Mouse (Mus musculus) Patski (cell line): ENCODE measurements around the gene Uxt. TPM values are rescaled to one million over a fixed set of nuclear protein-coding genes. Genes with fewer than 3 reads are reported as not detected.

Experiments used
- ATAC-seq: fragments of 100-300 bp; one replicate; pipeline ENCODE4 v1.8.0; 2021
- CTCF ChIA-PET: fragments of 350-600 bp; sonication (Branson Sonifier 250); formaldehyde crosslinking; loops from one replicate; lab custom pipeline; 2022; ENCODE audit warnings: inconsistent platforms; lab: Charles Lee
- POLR2A ChIA-PET: fragments of 350-600 bp; sonication (Branson Sonifier 250); formaldehyde crosslinking; loops from one replicate; lab custom pipeline; 2022; ENCODE audit warnings: antibody characterized with exemption, inconsistent platforms; lab: Charles Lee
- DNase-seq: peaks from one replicate; pipeline ENCODE4 v3.0.0-alpha.2; 2011; ENCODE audit warnings: low read depth, low spot score
- H3K27me3 ChIP-seq: fragments of 371-371 bp; one replicate; pipeline ENCODE4 v1.5.1; 2021
- CTCF ChIP-seq: fragments of 100-300 bp; IDR thresholded peaks from one replicate; pipeline ENCODE4 v1.5.1; 2021
- in situ Hi-C: fragments of 300-500 bp; cut with MboI; formaldehyde crosslinking; loops from 3 replicates; pipeline ENCODE4 v1.11.1; 2018; ENCODE audit warnings: low pct_unique_long_range_greater_than_20kb, mixed read lengths
- polyA plus RNA-seq: library from polyadenylated mRNA; unstranded; gene quantifications from one replicate; pipeline ENCODE4 v1.2.3, GENCODE M21; 2021

Gene Uxt
- polyA plus RNA-seq: 53.6 TPM

DNA sequence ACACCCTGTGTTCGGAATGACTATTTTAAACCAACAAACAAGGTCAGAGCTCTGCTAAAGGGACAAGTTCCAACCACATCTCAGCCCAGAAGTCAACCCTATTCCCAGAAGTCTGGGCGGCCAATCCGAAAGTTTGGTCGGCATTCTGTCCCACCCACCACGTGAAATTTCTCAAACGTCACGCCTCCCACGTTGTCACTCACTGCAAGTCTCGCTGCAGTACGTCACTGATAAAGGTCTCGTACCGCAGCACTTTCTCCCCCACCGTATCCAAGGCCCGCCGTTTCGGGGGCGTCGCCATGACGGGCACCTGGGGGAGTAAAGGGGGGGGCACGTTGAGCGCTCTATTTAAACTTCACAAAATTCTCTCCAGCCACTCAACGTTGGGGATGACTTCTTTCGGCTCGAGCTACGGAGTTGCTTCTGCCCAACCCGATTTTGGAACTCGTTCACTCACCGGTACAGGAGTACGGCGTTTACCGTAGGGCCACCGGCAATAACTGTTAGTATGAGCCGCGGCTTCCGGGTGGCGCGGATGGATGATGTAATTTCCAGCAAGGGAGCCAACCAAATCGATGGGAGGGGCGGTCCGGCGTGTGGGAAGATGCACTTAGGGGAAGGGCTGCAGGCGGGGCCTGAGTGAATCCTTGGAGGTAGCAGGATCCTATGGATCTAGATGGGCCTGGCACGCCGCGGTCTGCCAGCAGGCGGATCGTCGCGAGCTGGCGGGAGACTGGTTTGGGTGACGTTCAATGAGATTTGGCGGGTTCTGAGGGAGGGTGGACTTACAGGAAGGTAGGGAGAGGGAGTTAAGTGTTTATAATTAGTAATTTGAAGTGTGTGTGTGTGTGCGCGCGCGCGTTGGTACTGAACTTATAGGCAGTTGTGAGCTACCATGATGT is at the start of gene Uxt:
Gene Uxt (minus strand): TSS at position 541 of the 902 bp plus-strand sequence.
- H3K27me3 ChIP-seq: peaks cover 12% of the 10 kb centered on the region
- peak; percentile 96 for ATAC-seq
- POLR2A ChIA-PET: interaction anchor here (1.1 to 1.6 kb wide), 2 partner anchors 12 to 536 kb away, joined by 3 to 4 read pairs; partner anchors contain the start of genes Elk1 and Jade3
- CTCF ChIA-PET: no interaction called here
- in situ Hi-C loops: loop anchor here (5.0 kb wide), 1 partner anchor 51 kb away; no protein-coding TSS in a partner anchor
- TF ChIP-seq CTCF: no peak
- no peak for DNase-seq

DNA sequence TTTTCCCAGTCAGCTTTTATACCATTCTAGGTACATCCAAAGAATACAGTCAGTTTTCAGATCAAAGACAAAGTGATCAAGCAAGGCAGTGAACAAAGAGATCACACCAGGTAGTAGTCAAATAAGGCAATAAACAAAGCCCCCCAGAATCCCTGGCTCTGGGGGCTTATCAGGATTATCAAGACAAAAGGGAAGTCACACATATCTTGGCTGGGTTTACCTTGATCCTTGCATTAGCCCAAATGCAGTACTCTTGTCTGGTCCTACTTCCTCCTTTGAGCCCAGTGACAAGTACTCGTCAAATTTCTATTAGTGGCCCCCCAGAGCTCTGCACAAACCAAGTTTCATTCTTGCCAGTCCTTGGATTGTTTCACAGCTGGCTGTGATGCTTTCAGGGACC is 19.1 kb upstream of the Uxt start:
- POLR2A ChIA-PET: no interaction called here
- H3K27me3 ChIP-seq: peaks cover 6% of the 10 kb centered on the region
- CTCF ChIA-PET: no interaction called here
- TF ChIP-seq CTCF: no peak
- ATAC-seq (no peak), DNase-seq (no peak)
- in situ Hi-C loops: no loop called here

DNA sequence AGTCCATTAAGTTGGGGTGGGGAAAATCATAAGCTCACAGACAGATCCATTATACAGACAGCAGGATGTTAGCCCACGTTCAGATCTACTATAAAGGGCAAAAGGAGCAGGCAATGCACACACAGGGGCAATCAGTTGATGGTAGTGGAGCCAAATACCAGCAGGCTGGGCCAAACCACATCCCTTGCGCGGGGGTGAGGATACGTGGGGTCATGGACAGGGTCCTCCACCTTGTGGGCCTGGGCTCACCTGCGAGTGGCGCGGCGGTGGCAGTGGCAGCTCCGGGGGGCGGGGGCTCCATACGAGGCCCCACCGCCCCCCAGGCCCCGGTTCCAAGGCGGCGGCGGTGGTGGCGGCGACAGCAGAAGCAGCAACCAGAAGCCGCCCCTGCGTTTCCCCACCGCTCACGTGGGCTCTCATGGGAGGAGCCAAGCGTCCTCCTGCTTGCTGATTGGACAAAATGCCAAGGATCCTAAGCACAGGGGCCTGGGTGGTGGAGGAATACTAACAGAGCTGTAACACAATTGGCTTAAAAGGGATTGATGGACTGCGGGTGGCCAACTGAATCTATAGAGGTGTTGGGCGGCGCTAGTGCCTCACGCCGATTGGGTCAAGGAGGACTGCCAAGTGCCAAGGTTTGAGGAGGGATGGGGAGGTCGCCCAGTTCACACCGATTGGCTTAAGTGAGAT is 11.5 kb downstream of the Uxt start, which contains the start of gene Elk1:
Gene Elk1 (minus strand): TSS at position 418 of the 690 bp plus-strand sequence.
- in situ Hi-C loops: loop anchor here (10.0 kb wide), 1 partner anchor 286 kb away; no protein-coding TSS in a partner anchor
- DNase-seq: peak; percentile 53
- peaks cover 3% of the 10 kb centered on the region for H3K27me3 ChIP-seq
- ATAC-seq: peak; percentile 96
- ChIA-PET CTCF (interaction anchor here (1.9 kb wide), 1 partner anchor 121 kb away, joined by 6 read pairs; no protein-coding TSS in a partner anchor), POLR2A (interaction anchor here (0.7 to 1.1 kb wide), 2 partner anchors 11 to 444 kb away, joined by 3 to 4 read pairs; partner anchors contain the start of gene Uxt)
- TF ChIP-seq CTCF: no peak

GRCm38 (mm10) chrX:20946055-20946454 is 15.8 kb downstream of the Uxt start:
- DNase-seq (no peak), ATAC-seq (no peak)
- peak; percentile 65 for TF ChIP-seq CTCF
- in situ Hi-C loops: loop anchor here (5.0 kb wide), 1 partner anchor 114 kb away; no protein-coding TSS in a partner anchor
- CTCF ChIA-PET: interaction anchor here (0.8 to 1.7 kb wide), 11 partner anchors 9 to 142 kb away, joined by 3 to 14 read pairs (median 4); no protein-coding TSS in a partner anchor
- peaks cover 2% of the 10 kb centered on the region for H3K27me3 ChIP-seq
- POLR2A ChIA-PET: no interaction called here

- no peak for TF ChIP-seq CTCF
- in situ Hi-C loops: no loop called here
- H3K27me3 ChIP-seq: no peaks in the 10 kb centered on the region
- POLR2A ChIA-PET: interaction anchor here (0.6 kb wide), 1 partner anchor 408 kb away, joined by 4 read pairs; no protein-coding TSS in a partner anchor
- ATAC-seq (no peak), DNase-seq (no peak)
- CTCF ChIA-PET: no interaction called here
These were observed 29.9 kb downstream of the Uxt start for GRCm38 (mm10) chrX:20931963-20932362.

DNA sequence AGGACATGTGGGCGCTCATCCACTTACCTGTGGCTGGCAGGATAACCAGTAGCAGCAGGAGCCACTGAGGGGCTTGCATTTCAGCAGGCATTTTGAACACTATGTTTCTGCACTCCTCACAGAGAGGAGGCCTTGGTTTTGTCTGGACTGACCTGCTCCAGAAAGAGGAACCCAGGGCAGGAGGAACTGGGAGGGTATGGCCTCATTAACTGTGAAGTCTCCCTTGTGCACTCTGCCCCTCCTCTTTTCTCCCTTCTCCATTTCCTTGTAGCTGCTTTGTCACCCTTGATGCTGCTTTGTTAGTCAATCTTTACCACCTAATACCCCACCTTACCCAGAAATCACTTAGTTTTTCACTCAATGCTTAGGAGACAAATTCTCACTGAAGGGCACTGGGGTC is 30.5 kb downstream of the Uxt start, which contains the start of gene Cfp:
Gene Cfp (minus strand): TSS at position 192 of the 400 bp plus-strand sequence.
- CTCF ChIA-PET: no interaction called here
- ATAC-seq: no peak
- TF ChIP-seq CTCF: no peak
- POLR2A ChIA-PET: interaction anchor here (0.6 kb wide), 1 partner anchor 408 kb away, joined by 4 read pairs; no protein-coding TSS in a partner anchor
- in situ Hi-C loops: no loop called here
- no peaks in the 10 kb centered on the region for H3K27me3 ChIP-seq
- no peak for DNase-seq

GRCm38 (mm10) chrX:20929859-20930258 is 32.0 kb downstream of the Uxt start:
- TF ChIP-seq CTCF: no peak
- DNase-seq: no peak
- ChIA-PET CTCF (interaction anchor here (1.1 kb wide), 1 partner anchor 12 kb away, joined by 3 read pairs; no protein-coding TSS in a partner anchor), POLR2A (no interaction called here)
- no peak for ATAC-seq
- in situ Hi-C loops: no loop called here
- H3K27me3 ChIP-seq: no peaks in the 10 kb centered on the region

GRCm38 (mm10) chrX:20924976-20925375 is 36.8 kb downstream of the Uxt start:
- ATAC-seq: no peak
- CTCF ChIA-PET: no interaction called here
- H3K27me3 ChIP-seq: peaks cover 11% of the 10 kb centered on the region
- POLR2A ChIA-PET: no interaction called here
- in situ Hi-C loops: no loop called here
- no peak for TF ChIP-seq CTCF
- DNase-seq: no peak

- no peak for TF ChIP-seq CTCF
- peaks cover 11% of the 10 kb centered on the region for H3K27me3 ChIP-seq
- in situ Hi-C loops: no loop called here
- ChIA-PET POLR2A (no interaction called here), CTCF (interaction anchor here (1.4 kb wide), 1 partner anchor 23 kb away, joined by 3 read pairs; no protein-coding TSS in a partner anchor)
- DNase-seq: no peak
- ATAC-seq: no peak
These were observed 38.3 kb downstream of the Uxt start for GRCm38 (mm10) chrX:20923506-20923905.

DNA sequence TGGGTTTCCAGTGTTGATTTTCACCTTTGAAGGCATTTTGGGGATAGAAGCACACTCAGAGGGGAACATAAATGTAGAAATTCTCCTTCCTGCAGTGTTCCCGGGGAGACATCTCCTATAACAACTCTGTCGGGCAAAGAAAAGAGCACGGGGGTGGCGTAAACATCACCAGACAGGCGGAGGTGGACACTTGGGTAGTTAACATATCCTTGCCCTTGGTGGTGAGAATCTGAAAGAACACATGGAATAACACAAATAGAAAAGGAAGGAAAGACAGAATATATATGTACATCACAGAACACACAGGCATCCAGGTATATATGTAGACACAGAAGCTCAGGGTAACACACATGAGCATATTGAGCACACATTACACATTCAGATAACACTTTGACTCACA is 40.5 kb downstream of the Uxt start:
- TF ChIP-seq CTCF: no peak
- POLR2A ChIA-PET: no interaction called here
- in situ Hi-C loops: no loop called here
- no peak for ATAC-seq
- no peak for DNase-seq
- CTCF ChIA-PET: no interaction called here
- H3K27me3 ChIP-seq: peaks cover 11% of the 10 kb centered on the region
